Mouse (Mus musculus) spleen, postnatal 36 days (tissue): ENCODE results near the gene Edil3.

ENCODE experiments used
- DNase-seq, 2 experiments: peaks; one replicate each; pipeline ENCODE4 v3.0.0; 2022; ENCODE audit warnings: low spot score in 2 of 2, mixed read lengths in 1 of 2

Gene Edil3

GRCm38 (mm10) chr13:89238104-89238503 lies 416.8 kb downstream of the Edil3 start:
- no peak for DNase-seq

DNA sequence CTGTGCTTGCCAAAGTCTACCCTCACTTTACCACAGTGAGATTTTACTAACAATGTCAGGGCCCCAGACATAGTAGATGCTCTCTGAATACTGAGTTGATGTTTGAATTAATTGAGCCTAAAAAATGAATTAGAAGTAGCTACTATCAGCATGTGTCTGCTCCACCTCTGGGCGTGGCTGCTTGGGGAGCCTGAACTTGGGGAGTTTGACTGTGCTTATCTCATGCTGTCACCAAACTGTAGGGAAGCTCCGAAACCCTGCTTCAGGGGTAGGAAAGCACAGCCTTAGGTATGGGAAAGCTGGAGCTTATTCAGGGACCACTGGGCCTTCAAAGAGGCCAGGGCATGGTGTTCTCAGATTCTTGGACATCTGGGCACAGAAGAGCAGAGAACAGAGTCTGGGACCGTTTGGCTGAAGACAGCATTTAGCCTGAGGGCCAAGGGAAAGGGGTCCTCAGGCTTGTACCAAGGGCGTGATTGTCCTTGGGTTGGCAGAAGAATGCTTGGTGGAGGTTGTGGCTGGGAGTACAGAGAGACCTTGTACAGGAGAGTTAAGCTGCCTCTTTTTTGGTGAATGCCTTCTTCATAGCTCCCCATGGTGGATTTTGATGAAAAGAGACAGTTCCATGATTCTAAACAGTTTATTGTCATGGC lies 432.8 kb downstream of the Edil3 start:
- peak in 1 of 2 experiments; percentile 5 for DNase-seq

GRCm38 (mm10) chr13:89256906-89257305 lies 435.6 kb downstream of the Edil3 start:
- DNase-seq = no peak

DNA sequence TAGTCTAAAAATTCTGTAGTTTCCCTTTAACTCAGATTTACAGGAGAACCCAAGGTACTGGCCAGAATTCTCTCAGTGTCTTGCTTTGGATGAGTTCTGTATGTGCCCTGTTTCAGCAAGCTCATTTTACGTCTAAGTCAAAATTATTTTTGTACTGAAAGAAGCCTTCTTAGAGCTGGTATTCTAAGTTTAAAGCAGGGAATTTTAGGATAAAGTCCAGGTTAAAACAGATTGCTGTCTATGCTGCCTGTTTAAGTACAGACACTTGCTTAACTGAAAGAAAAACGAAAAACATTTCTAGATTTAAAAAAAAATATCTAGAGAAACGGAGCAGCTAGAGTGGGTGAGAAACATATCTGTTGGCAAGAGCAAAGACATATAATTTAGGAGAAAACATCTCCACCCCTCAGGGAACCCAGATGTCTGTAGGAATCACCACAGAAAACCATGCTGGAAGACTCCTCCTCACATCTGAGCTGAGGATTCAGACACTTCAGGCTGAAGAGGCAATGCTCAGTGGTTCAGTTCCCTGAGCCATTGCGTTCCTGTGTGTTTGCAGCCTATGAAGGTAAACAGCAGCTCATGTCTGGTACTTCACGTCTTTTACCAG lies 465.5 kb downstream of the Edil3 start:
- DNase-seq = no peak

- no peak for DNase-seq
These were observed 466.9 kb downstream of the Edil3 start for GRCm38 (mm10) chr13:89288201-89288600.

DNA sequence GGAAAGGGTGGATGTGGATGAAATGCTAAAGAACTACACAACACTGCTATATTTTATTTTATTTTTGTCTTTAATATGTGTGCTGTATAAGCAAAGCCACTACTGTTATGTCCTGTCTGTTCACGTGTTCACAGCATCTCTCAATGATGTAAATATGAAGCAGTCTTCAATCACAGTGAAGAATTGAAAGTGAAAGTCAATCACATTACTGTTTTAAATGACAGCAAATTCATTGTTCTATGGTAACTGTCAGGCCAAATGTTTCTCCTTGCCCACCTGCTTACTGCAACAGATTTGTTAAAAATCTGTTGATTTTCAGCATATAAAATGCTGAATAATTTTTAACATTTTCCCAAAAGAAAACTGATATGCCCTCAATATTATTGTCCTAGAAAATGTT lies 499.9 kb downstream of the Edil3 start:
- no peak for DNase-seq

- no peak for DNase-seq
These were observed 503.0 kb downstream of the Edil3 start for GRCm38 (mm10) chr13:89324282-89324681.

GRCm38 (mm10) chr13:89334494-89334893 lies 513.2 kb downstream of the Edil3 start:
- DNase-seq = no peak

DNA sequence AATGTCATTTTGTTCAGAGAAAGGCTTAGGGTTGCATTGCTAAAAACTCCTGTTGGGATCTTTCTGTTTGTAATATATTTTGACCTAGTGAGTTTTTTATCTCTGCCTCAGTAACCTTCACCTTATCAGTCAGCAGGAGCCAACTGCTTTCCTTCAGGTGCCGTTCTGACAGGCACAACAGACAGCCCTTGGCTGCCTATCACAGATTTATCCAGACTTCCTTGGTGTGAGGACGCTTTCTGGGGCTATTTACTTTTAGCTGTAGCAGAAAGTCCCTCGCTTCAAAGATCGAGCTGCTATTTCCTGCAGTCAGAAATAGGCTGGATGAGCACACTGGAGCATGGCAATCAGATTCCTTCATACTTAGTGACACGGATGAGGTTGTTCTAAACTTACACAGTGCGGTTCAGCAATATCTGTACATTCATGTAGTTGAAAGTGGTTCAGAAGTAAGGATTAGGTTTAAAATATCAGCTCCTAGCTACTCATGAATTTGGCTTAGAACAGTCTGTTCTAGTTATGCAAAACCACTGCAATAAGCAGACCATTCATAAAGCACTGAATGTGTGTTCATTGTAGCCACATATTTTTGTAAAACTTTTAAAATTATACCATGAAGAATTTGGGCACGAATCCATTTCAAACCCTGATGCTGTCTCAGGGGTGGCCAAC lies 514.8 kb downstream of the Edil3 start:
- no peak for DNase-seq

DNA sequence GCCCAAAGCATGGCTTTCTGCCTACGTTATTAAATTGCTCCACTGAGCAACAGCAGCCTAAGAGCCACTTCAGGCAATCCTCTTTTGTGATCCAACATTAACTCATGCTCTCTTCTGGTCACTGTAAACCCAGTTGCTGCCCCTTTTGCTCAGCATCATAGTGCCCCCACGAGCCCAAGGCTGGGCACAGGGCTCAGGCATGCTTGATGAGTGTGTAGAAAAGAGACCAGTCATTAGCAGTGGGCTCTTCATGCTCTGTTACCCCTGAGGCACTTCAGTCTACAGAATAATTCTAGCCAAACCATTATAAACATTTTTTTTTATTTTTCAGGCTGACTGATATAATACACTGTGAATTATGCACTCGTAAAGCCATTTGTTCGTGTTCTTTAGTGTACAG lies 517.8 kb downstream of the Edil3 start:
- no peak for DNase-seq

- DNase-seq = no peak
These were observed 518.5 kb downstream of the Edil3 start for GRCm38 (mm10) chr13:89339776-89340175.

DNA sequence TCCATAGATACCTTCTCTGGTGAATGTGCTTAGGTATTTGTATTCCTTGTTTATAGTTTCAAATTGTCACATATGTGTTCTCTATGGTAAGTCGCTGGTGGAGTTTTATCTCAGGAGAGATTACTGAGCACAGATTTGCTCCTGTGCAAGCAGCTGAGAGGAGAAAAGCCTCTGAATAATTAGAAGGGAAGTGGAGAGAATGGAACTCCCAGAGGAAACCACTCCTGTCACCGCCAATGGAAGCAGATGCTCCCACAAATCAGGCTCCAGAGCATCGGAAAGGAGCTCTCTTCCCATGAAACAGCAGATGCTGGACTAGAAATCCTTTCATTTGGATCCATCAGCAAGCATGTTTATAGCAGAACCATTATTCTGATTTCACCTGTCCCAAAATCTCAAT lies 534.0 kb downstream of the Edil3 start:
- no peak for DNase-seq

DNA sequence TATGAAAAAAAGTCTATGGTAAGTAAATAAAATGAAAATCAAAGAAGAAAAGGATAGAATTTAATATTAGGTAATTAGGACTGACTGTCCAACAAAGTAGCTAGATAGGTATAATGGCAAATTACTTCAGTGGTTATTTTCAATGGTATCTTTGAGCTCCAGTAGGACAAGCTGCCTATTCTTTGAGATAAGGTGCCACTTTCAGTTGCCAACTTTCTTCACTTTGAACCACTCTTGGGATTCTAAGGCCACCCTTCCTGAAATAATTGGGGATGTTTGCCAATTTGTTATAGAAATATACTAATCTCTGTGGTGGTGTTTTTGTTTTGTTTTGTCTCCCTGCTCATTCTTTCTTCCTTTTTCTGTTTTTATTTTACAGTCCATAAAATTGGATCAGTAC lies 537.1 kb downstream of the Edil3 start:
- DNase-seq = no peak

- no peak for DNase-seq
These were observed 541.0 kb downstream of the Edil3 start for GRCm38 (mm10) chr13:89362274-89362673.

DNA sequence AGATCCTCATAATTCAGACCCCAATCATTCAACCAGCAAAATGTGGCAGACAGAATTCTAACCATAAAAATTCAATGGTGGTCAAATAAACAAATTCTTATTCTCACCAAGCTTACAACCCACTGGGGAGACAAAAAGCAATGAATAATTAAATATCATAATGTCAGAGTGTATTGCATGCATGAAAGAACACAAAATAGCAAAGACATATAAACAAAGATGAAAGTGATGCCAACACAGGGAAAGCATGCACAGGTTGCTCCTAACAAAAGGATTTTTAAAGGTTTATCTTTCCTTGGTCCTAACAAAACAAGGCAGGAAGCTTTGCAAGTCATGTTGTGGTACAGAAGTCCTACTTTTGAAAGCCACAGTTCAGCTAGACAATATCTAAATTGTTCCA lies 550.0 kb downstream of the Edil3 start:
- DNase-seq = no peak

- no peak for DNase-seq
These were observed 550.5 kb downstream of the Edil3 start for GRCm38 (mm10) chr13:89371656-89372240.
